Mouse (Mus musculus): ENCODE data around the gene Cdh15. TPM values are rescaled to one million over a fixed set of nuclear protein-coding genes. Genes with fewer than 3 reads are reported as not detected.

The Cdh15 gene
- polyA plus RNA-seq, 1 experiment from 2014 or later, result 8.3 TPM

GRCm38 (mm10) chr8:122850641-122851240 lies 3.0 kb downstream of the Cdh15 start:
- ATAC-seq (ENCODE audit: insufficient read depth, low FRiP score, low TSS enrichment), result no peak
- DNase-seq (ENCODE audit: low spot score), result no peak
- H3K4me3 ChIP-seq (ENCODE audit: low read depth, low read length), result no peak overlapping the region
- H3K4me1 ChIP-seq (ENCODE audit: control insufficient read depth, insufficient read depth, low read length), result peaks cover 7% of the 10 kb centered on the region; the same call in 1 of the 2 replicates
- H3K27ac ChIP-seq (ENCODE audit: low read depth, low read length), result no peak overlapping the region
- H3K27me3 ChIP-seq (ENCODE audit: control insufficient read depth, insufficient read depth, low read length), result no peaks in the 10 kb centered on the region
- H3K9ac ChIP-seq (ENCODE audit: low read length), result no peak overlapping the region; the same call in 1 of the 2 replicates
- 59% methylated on average over 3 of the region's 3 CpGs for WGBS
- no peaks in the 10 kb centered on the region for H3K9me3 ChIP-seq (ENCODE audit: control insufficient read depth, low read length)
- H3K4me2 ChIP-seq (ENCODE audit: low read depth), result no peak overlapping the region
- no peaks in the 10 kb centered on the region for H3K36me3 ChIP-seq (ENCODE audit: control insufficient read depth, insufficient read depth, low read length)

DNA sequence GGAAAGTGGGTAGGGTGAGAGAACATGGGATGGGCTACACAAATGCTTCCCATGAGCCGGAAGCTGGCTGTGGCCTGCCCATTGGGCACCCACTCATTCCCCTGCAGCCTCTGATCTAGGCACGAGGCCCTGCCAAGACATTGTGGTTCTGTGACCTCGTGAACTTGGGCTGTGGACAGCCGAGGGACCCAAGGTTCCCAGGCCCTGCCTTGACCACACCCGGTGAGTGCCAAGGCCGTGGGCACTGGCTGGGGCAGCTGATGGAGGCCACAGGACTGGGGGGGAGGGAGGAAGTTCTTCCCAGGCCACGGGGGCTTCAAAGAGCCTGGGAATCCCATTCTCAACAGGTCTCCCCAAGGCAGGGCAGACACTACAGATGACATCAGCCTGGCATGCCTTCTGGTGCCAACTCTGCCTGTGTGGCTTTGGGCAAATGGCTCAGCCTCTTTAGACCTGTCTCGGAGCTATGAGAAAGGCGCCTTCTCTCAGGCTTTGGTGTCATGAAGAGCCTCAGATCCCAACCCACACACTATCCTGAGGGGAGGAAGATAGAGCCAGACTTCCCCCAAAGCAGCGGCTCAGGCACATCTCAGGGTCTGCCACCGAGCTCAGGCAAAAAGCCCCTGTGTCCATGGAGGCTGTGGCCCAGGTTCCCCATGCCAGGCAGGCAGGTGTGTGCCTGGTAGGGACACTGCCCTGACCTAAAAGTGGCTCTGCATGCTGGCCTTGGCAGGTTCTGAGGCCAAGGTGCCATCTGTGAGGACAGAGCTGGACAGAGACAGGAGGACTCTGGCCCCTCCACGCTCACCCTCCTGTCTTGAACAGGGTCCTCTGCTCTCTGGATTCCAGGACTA lies 4.2 kb downstream of the Cdh15 start:
- Histone ChIP-seq H3K4me3 (ENCODE audit: low read depth, low read length) (no peak overlapping the region), H3K4me1 (ENCODE audit: control insufficient read depth, insufficient read depth, low read length) (peaks cover 7% of the 10 kb centered on the region; the same call in 1 of the 2 replicates), H3K9me3 (ENCODE audit: control insufficient read depth, low read length) (no peaks in the 10 kb centered on the region), H3K9ac (ENCODE audit: low read length) (no peak overlapping the region), H3K4me2 (ENCODE audit: low read depth) (no peak overlapping the region), H3K27me3 (ENCODE audit: control insufficient read depth, insufficient read depth, low read length) (no peaks in the 10 kb centered on the region), H3K36me3 (ENCODE audit: control insufficient read depth, insufficient read depth, low read length) (no peaks in the 10 kb centered on the region), H3K27ac (ENCODE audit: low read depth, low read length) (no peak overlapping the region)
- DNase-seq (ENCODE audit: low spot score) (no peak), ATAC-seq (ENCODE audit: insufficient read depth, low FRiP score, low TSS enrichment) (no peak)
- WGBS, result 86% methylated on average over 12 of the region's 12 CpGs

- Histone ChIP-seq H3K4me1 (ENCODE audit: control insufficient read depth, insufficient read depth, low read length) (peaks cover 7% of the 10 kb centered on the region; the same call in 1 of the 2 replicates), H3K4me3 (ENCODE audit: low read depth, low read length) (no peak overlapping the region), H3K36me3 (ENCODE audit: control insufficient read depth, insufficient read depth, low read length) (no peaks in the 10 kb centered on the region), H3K9me3 (ENCODE audit: control insufficient read depth, low read length) (no peaks in the 10 kb centered on the region), H3K9ac (ENCODE audit: low read length) (no peak overlapping the region), H3K27me3 (ENCODE audit: control insufficient read depth, insufficient read depth, low read length) (no peaks in the 10 kb centered on the region), H3K27ac (ENCODE audit: low read depth, low read length) (no peak overlapping the region), H3K4me2 (ENCODE audit: low read depth) (no peak overlapping the region)
- 67% methylated on average over 1 of the region's 1 CpGs for WGBS
- DNase-seq (ENCODE audit: low spot score) (no peak), ATAC-seq (ENCODE audit: insufficient read depth, low FRiP score, low TSS enrichment) (no peak)
These were observed 4.8 kb downstream of the Cdh15 start for GRCm38 (mm10) chr8:122852546-122852905.

DNA sequence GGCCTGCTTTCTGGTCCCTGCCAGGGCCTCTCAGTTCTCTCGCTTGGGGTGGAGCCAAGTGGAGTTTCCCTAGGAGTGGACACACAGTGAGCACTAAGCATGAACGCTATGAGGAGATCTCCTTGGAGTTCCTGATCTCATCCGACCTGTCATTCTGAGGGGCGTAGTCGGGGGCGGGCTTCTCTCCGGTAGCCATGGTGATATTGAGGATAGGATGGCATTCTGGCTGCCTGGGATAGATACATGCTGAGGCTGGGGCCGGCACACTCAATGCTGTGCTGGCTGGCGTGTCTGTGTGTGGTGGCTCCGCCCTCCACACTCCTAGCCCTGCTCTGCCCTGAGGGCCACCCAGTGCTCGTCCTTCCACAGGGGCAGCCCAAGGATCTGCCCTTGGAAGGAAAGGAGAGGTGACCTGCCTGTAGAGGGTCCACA lies 5.6 kb downstream of the Cdh15 start:
- Histone ChIP-seq H3K4me1 (ENCODE audit: control insufficient read depth, insufficient read depth, low read length) (peaks cover 7% of the 10 kb centered on the region; the same call in 1 of the 2 replicates), H3K36me3 (ENCODE audit: control insufficient read depth, insufficient read depth, low read length) (no peaks in the 10 kb centered on the region), H3K27me3 (ENCODE audit: control insufficient read depth, insufficient read depth, low read length) (no peaks in the 10 kb centered on the region), H3K4me3 (ENCODE audit: low read depth, low read length) (no peak overlapping the region), H3K9ac (ENCODE audit: low read length) (peak overlapping the region; percentile 18; the same call in 1 of the 2 replicates), H3K4me2 (ENCODE audit: low read depth) (no peak overlapping the region), H3K27ac (ENCODE audit: low read depth, low read length) (no peak overlapping the region), H3K9me3 (ENCODE audit: control insufficient read depth, low read length) (no peaks in the 10 kb centered on the region)
- DNase-seq (ENCODE audit: low spot score), result peak; percentile 57
- 18% methylated on average over 11 of the region's 11 CpGs for WGBS
- peak; percentile 81 for ATAC-seq (ENCODE audit: insufficient read depth, low FRiP score, low TSS enrichment)

DNA sequence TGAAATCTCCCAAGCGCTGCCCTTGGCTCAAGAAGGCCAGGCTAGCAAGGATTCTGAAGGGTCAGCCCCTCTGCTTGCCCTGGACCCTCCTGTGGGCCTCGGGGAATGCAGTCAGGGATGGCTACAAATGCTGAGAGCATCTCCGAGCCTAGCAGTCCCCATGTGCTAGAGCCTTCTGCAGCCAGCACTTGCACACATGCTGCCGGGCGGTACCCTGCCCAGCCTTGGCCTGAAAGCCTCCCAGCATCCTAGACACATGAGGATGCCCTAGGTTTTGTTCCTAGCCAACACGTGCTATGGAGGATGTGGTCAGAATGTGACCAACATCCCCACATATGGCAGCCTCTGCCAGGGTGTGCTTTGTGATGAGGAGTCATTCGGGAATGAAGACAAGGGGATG lies 6.6 kb downstream of the Cdh15 start:
- Histone ChIP-seq H3K27ac (ENCODE audit: low read depth, low read length) (no peak overlapping the region), H3K4me2 (ENCODE audit: low read depth) (no peak overlapping the region), H3K4me1 (ENCODE audit: control insufficient read depth, insufficient read depth, low read length) (peaks cover 7% of the 10 kb centered on the region; the same call in 1 of the 2 replicates), H3K9ac (ENCODE audit: low read length) (no peak overlapping the region; the same call in 1 of the 2 replicates), H3K9me3 (ENCODE audit: control insufficient read depth, low read length) (no peaks in the 10 kb centered on the region), H3K36me3 (ENCODE audit: control insufficient read depth, insufficient read depth, low read length) (no peaks in the 10 kb centered on the region), H3K4me3 (ENCODE audit: low read depth, low read length) (no peak overlapping the region), H3K27me3 (ENCODE audit: control insufficient read depth, insufficient read depth, low read length) (no peaks in the 10 kb centered on the region)
- WGBS, result 71% methylated on average over 7 of the region's 7 CpGs
- ATAC-seq (ENCODE audit: insufficient read depth, low FRiP score, low TSS enrichment) (no peak), DNase-seq (ENCODE audit: low spot score) (no peak)

DNA sequence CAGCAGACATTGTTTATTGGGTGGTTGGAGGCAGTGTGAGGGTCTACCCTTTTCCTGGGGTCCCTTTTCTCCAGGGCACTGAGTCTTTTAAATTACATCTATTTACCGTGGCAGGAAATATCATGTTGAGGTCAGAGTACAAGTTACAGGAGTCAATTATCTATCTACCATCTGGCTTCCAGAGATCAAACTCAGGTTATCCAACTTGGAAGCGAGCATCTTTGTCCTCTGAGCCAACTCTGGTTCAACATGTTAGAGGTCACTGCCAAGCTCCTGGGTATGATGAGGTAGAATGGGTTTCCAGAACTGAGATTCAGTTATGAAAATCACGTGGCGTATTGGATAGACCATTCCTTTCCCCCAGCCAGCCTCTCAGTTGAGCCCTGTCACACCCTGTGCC lies 7.4 kb downstream of the Cdh15 start:
- WGBS, result 85% methylated on average over 4 of the region's 4 CpGs
- Histone ChIP-seq H3K9ac (ENCODE audit: low read length) (no peak overlapping the region), H3K27ac (ENCODE audit: low read depth, low read length) (no peak overlapping the region), H3K9me3 (ENCODE audit: control insufficient read depth, low read length) (no peaks in the 10 kb centered on the region), H3K27me3 (ENCODE audit: control insufficient read depth, insufficient read depth, low read length) (no peaks in the 10 kb centered on the region), H3K4me1 (ENCODE audit: control insufficient read depth, insufficient read depth, low read length) (peaks cover 7% of the 10 kb centered on the region; the same call in 1 of the 2 replicates), H3K36me3 (ENCODE audit: control insufficient read depth, insufficient read depth, low read length) (no peaks in the 10 kb centered on the region), H3K4me2 (ENCODE audit: low read depth) (no peak overlapping the region), H3K4me3 (ENCODE audit: low read depth, low read length) (no peak overlapping the region)
- DNase-seq (ENCODE audit: low spot score) (no peak), ATAC-seq (ENCODE audit: insufficient read depth, low FRiP score, low TSS enrichment) (no peak)

DNA sequence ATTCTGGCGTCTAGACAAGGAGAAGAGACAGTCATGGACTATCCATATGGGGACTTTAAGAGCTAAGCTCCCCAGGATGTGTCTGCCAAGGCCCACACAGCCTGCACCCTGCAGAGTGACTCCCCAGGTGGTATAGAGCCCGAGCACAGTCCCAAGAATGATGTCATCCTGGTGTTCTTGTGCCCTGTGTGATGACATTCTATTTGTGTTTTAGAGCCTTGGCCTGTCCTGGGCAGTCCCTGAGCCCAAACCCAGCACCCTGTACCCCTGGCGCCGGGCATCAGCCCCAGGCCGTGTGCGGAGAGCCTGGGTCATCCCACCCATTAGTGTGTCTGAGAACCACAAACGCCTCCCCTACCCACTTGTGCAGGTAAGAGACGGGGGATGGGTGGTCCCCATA lies 8.5 kb downstream of the Cdh15 start:
- Histone ChIP-seq H3K27me3 (ENCODE audit: control insufficient read depth, insufficient read depth, low read length) (no peaks in the 10 kb centered on the region), H3K36me3 (ENCODE audit: control insufficient read depth, insufficient read depth, low read length) (no peaks in the 10 kb centered on the region), H3K9me3 (ENCODE audit: control insufficient read depth, low read length) (no peaks in the 10 kb centered on the region), H3K27ac (ENCODE audit: low read depth, low read length) (no peak overlapping the region), H3K9ac (ENCODE audit: low read length) (no peak overlapping the region), H3K4me1 (ENCODE audit: control insufficient read depth, insufficient read depth, low read length) (peaks cover 7% of the 10 kb centered on the region; the same call in 1 of the 2 replicates), H3K4me2 (ENCODE audit: low read depth) (no peak overlapping the region), H3K4me3 (ENCODE audit: low read depth, low read length) (no peak overlapping the region)
- WGBS, result 85% methylated on average over 8 of the region's 8 CpGs
- DNase-seq (ENCODE audit: low spot score) (no peak), ATAC-seq (ENCODE audit: insufficient read depth, low FRiP score, low TSS enrichment) (no peak)

- no peak for ATAC-seq (ENCODE audit: insufficient read depth, low FRiP score, low TSS enrichment)
- no peaks in the 10 kb centered on the region for H3K27me3 ChIP-seq (ENCODE audit: control insufficient read depth, insufficient read depth, low read length)
- H3K9me3 ChIP-seq (ENCODE audit: control insufficient read depth, low read length), result no peaks in the 10 kb centered on the region
- DNase-seq (ENCODE audit: low spot score), result no peak
- no peaks in the 10 kb centered on the region; the same call in 1 of the 2 replicates for H3K4me1 ChIP-seq (ENCODE audit: control insufficient read depth, insufficient read depth, low read length)
- H3K4me3 ChIP-seq (ENCODE audit: low read depth, low read length), result no peak overlapping the region
- H3K4me2 ChIP-seq (ENCODE audit: low read depth), result no peak overlapping the region
- no peak overlapping the region for H3K27ac ChIP-seq (ENCODE audit: low read depth, low read length)
- no peak overlapping the region for H3K9ac ChIP-seq (ENCODE audit: low read length)
- WGBS, result 58% methylated on average over 13 of the region's 13 CpGs
- no peaks in the 10 kb centered on the region for H3K36me3 ChIP-seq (ENCODE audit: control insufficient read depth, insufficient read depth, low read length)
These were observed 12.1 kb downstream of the Cdh15 start for GRCm38 (mm10) chr8:122859843-122860242.
